Mouse (Mus musculus): ENCODE measurements around the gene Lrrc3. TPM values are rescaled to one million over a fixed set of nuclear protein-coding genes. Genes with fewer than 3 reads are reported as not detected.

Lrrc3 gene
- polyA plus RNA-seq (2015; fragmentation: Illumina TruSeq; extraction: RNeasy Lipid Tissue Mini Kit (QIAGEN cat#74804); ENCODE audit: low read depth, low replicate concordance), result 6.6 TPM

GRCm38 (mm10) chr10:77902211-77902893 is at the start of gene Lrrc3:
TSS of gene Lrrc3 (minus strand) at chr10:77902536.

GRCm38 (mm10) chr10:77861675-77862074 is 40.7 kb downstream of the Lrrc3 start, which contains the start of gene Gm3285:
TSS of gene Gm3285 (plus strand) at chr10:77861975.

GRCm38 (mm10) chr10:77852559-77852958 is 49.8 kb downstream of the Lrrc3 start, which contains the start of gene Gm10318:
TSS of gene Gm10318 (plus strand) at chr10:77852859.

Other genes starting within 250 kb of the Lrrc3 start
- gene Tspear, start 216.0 kb downstream of the Lrrc3 start, polyA plus RNA-seq (2015; fragmentation: Illumina TruSeq; extraction: RNeasy Lipid Tissue Mini Kit (QIAGEN cat#74804); ENCODE audit: low read depth, low replicate concordance), result 0.58 TPM
- not detected for gene Gm19402, start 211.8 kb downstream of the Lrrc3 start, polyA plus RNA-seq (2015; fragmentation: Illumina TruSeq; extraction: RNeasy Lipid Tissue Mini Kit (QIAGEN cat#74804); ENCODE audit: low read depth, low replicate concordance)
- gene Gm9508, start 205.3 kb downstream of the Lrrc3 start, polyA plus RNA-seq (2015; fragmentation: Illumina TruSeq; extraction: RNeasy Lipid Tissue Mini Kit (QIAGEN cat#74804); ENCODE audit: low read depth, low replicate concordance), result not detected
- gene Gm10272, start 195.9 kb downstream of the Lrrc3 start, polyA plus RNA-seq (2015; fragmentation: Illumina TruSeq; extraction: RNeasy Lipid Tissue Mini Kit (QIAGEN cat#74804); ENCODE audit: low read depth, low replicate concordance), result not detected
- gene Gm10024, start 191.1 kb downstream of the Lrrc3 start, polyA plus RNA-seq (2015; fragmentation: Illumina TruSeq; extraction: RNeasy Lipid Tissue Mini Kit (QIAGEN cat#74804); ENCODE audit: low read depth, low replicate concordance), result not detected
- gene Gm10142, start 186.7 kb downstream of the Lrrc3 start, polyA plus RNA-seq (2015; fragmentation: Illumina TruSeq; extraction: RNeasy Lipid Tissue Mini Kit (QIAGEN cat#74804); ENCODE audit: low read depth, low replicate concordance), result not detected
- gene Krtap12-1, start 181.9 kb downstream of the Lrrc3 start, polyA plus RNA-seq (2015; fragmentation: Illumina TruSeq; extraction: RNeasy Lipid Tissue Mini Kit (QIAGEN cat#74804); ENCODE audit: low read depth, low replicate concordance), result not detected
- gene Gm10100, start 176.1 kb downstream of the Lrrc3 start, polyA plus RNA-seq (2015; fragmentation: Illumina TruSeq; extraction: RNeasy Lipid Tissue Mini Kit (QIAGEN cat#74804); ENCODE audit: low read depth, low replicate concordance), result not detected
- gene Gm18596, start 159.9 kb downstream of the Lrrc3 start, polyA plus RNA-seq (2015; fragmentation: Illumina TruSeq; extraction: RNeasy Lipid Tissue Mini Kit (QIAGEN cat#74804); ENCODE audit: low read depth, low replicate concordance), result not detected
- gene Gm9736, start 151.2 kb downstream of the Lrrc3 start, polyA plus RNA-seq (2015; fragmentation: Illumina TruSeq; extraction: RNeasy Lipid Tissue Mini Kit (QIAGEN cat#74804); ENCODE audit: low read depth, low replicate concordance), result not detected
- not detected for gene Gm3233, start 142.9 kb downstream of the Lrrc3 start, polyA plus RNA-seq (2015; fragmentation: Illumina TruSeq; extraction: RNeasy Lipid Tissue Mini Kit (QIAGEN cat#74804); ENCODE audit: low read depth, low replicate concordance)
- not detected for gene Gm3238, start 131.2 kb downstream of the Lrrc3 start, polyA plus RNA-seq (2015; fragmentation: Illumina TruSeq; extraction: RNeasy Lipid Tissue Mini Kit (QIAGEN cat#74804); ENCODE audit: low read depth, low replicate concordance)
- gene Gm7138, start 125.6 kb downstream of the Lrrc3 start, polyA plus RNA-seq (2015; fragmentation: Illumina TruSeq; extraction: RNeasy Lipid Tissue Mini Kit (QIAGEN cat#74804); ENCODE audit: low read depth, low replicate concordance), result not detected
- not detected for gene Gm3250, start 120.0 kb downstream of the Lrrc3 start, polyA plus RNA-seq (2015; fragmentation: Illumina TruSeq; extraction: RNeasy Lipid Tissue Mini Kit (QIAGEN cat#74804); ENCODE audit: low read depth, low replicate concordance)
- not detected for gene Gm7137, start 114.3 kb downstream of the Lrrc3 start, polyA plus RNA-seq (2015; fragmentation: Illumina TruSeq; extraction: RNeasy Lipid Tissue Mini Kit (QIAGEN cat#74804); ENCODE audit: low read depth, low replicate concordance)
- gene Gm9639, start 107.5 kb downstream of the Lrrc3 start, polyA plus RNA-seq (2015; fragmentation: Illumina TruSeq; extraction: RNeasy Lipid Tissue Mini Kit (QIAGEN cat#74804); ENCODE audit: low read depth, low replicate concordance), result not detected
- gene Gm19668, start 103.4 kb downstream of the Lrrc3 start, polyA plus RNA-seq (2015; fragmentation: Illumina TruSeq; extraction: RNeasy Lipid Tissue Mini Kit (QIAGEN cat#74804); ENCODE audit: low read depth, low replicate concordance), result not detected
- not detected for gene Gm9507, start 90.7 kb downstream of the Lrrc3 start, polyA plus RNA-seq (2015; fragmentation: Illumina TruSeq; extraction: RNeasy Lipid Tissue Mini Kit (QIAGEN cat#74804); ENCODE audit: low read depth, low replicate concordance)
- gene Gm2696, start 87.9 kb downstream of the Lrrc3 start, polyA plus RNA-seq (2015; fragmentation: Illumina TruSeq; extraction: RNeasy Lipid Tissue Mini Kit (QIAGEN cat#74804); ENCODE audit: low read depth, low replicate concordance), result not detected
- gene Krtap10-4, start 75.4 kb downstream of the Lrrc3 start, polyA plus RNA-seq (2015; fragmentation: Illumina TruSeq; extraction: RNeasy Lipid Tissue Mini Kit (QIAGEN cat#74804); ENCODE audit: low read depth, low replicate concordance), result not detected
- gene Krtap10-10, start 66.6 kb downstream of the Lrrc3 start, polyA plus RNA-seq (2015; fragmentation: Illumina TruSeq; extraction: RNeasy Lipid Tissue Mini Kit (QIAGEN cat#74804); ENCODE audit: low read depth, low replicate concordance), result not detected
- gene Gm36176, start 55.7 kb downstream of the Lrrc3 start, polyA plus RNA-seq (2015; fragmentation: Illumina TruSeq; extraction: RNeasy Lipid Tissue Mini Kit (QIAGEN cat#74804); ENCODE audit: low read depth, low replicate concordance), result not detected
- gene Gm10318, start 49.7 kb downstream of the Lrrc3 start, polyA plus RNA-seq (2015; fragmentation: Illumina TruSeq; extraction: RNeasy Lipid Tissue Mini Kit (QIAGEN cat#74804); ENCODE audit: low read depth, low replicate concordance), result not detected
- not detected for gene Gm3285, start 40.6 kb downstream of the Lrrc3 start, polyA plus RNA-seq (2015; fragmentation: Illumina TruSeq; extraction: RNeasy Lipid Tissue Mini Kit (QIAGEN cat#74804); ENCODE audit: low read depth, low replicate concordance)
- 19.7 TPM for gene Trpm2, start 68.0 kb upstream of the Lrrc3 start, polyA plus RNA-seq (2015; fragmentation: Illumina TruSeq; extraction: RNeasy Lipid Tissue Mini Kit (QIAGEN cat#74804); ENCODE audit: low read depth, low replicate concordance)
- gene 1810043G02Rik, start 76.0 kb upstream of the Lrrc3 start, polyA plus RNA-seq (2015; fragmentation: Illumina TruSeq; extraction: RNeasy Lipid Tissue Mini Kit (QIAGEN cat#74804); ENCODE audit: low read depth, low replicate concordance), result 41.3 TPM
- 90.2 TPM for gene Pfkl, start 107.5 kb upstream of the Lrrc3 start, polyA plus RNA-seq (2015; fragmentation: Illumina TruSeq; extraction: RNeasy Lipid Tissue Mini Kit (QIAGEN cat#74804); ENCODE audit: low read depth, low replicate concordance)
- gene Dnmt3l, start 139.4 kb upstream of the Lrrc3 start, polyA plus RNA-seq (2015; fragmentation: Illumina TruSeq; extraction: RNeasy Lipid Tissue Mini Kit (QIAGEN cat#74804); ENCODE audit: low read depth, low replicate concordance), result not detected
- gene Aire, start 141.1 kb upstream of the Lrrc3 start, polyA plus RNA-seq (2015; fragmentation: Illumina TruSeq; extraction: RNeasy Lipid Tissue Mini Kit (QIAGEN cat#74804); ENCODE audit: low read depth, low replicate concordance), result not detected
- 4.7 TPM for gene Icosl, start 166.8 kb upstream of the Lrrc3 start, polyA plus RNA-seq (2015; fragmentation: Illumina TruSeq; extraction: RNeasy Lipid Tissue Mini Kit (QIAGEN cat#74804); ENCODE audit: low read depth, low replicate concordance)